Mouse (Mus musculus): Measurements from ENCODE around the gene Ppfia4. TPM values are rescaled to one million over a fixed set of nuclear protein-coding genes. Genes with fewer than 3 reads are reported as not detected.

Gene Ppfia4
- polyA plus RNA-seq, 1 experiment from 2014 or later: 1.9 TPM

Other genes with a start within 250 kb of the Ppfia4 start
- gene Chit1, start 221.7 kb downstream of the Ppfia4 start, polyA plus RNA-seq (2014; fragmentation: Nextera tagmentation; extraction: Ambion mirVana): not detected in 2 replicates
- gene Chil1, start 150.8 kb downstream of the Ppfia4 start, polyA plus RNA-seq (2014; fragmentation: Nextera tagmentation; extraction: Ambion mirVana): 1.1 and 2.0 TPM in 2 replicates
- gene Mybph, start 139.5 kb downstream of the Ppfia4 start, polyA plus RNA-seq (2014; fragmentation: Nextera tagmentation; extraction: Ambion mirVana): 1.4 and 3.7 TPM in 2 replicates
- gene Adora1, start 97.5 kb downstream of the Ppfia4 start, polyA plus RNA-seq (2014; fragmentation: Nextera tagmentation; extraction: Ambion mirVana): 0.24 and 0.25 TPM in 2 replicates
- 5.5 and 12.2 TPM in 2 replicates for gene Myog, start 42.9 kb downstream of the Ppfia4 start, polyA plus RNA-seq (2014; fragmentation: Nextera tagmentation; extraction: Ambion mirVana)
- gene Tmem183a, start 29.1 kb upstream of the Ppfia4 start, polyA plus RNA-seq (2014; fragmentation: Nextera tagmentation; extraction: Ambion mirVana): 126 and 128 TPM in 2 replicates
- not detected in 2 replicates for gene 4933406M09Rik, start 53.0 kb upstream of the Ppfia4 start, polyA plus RNA-seq (2014; fragmentation: Nextera tagmentation; extraction: Ambion mirVana)
- gene Cyb5r1, start 72.6 kb upstream of the Ppfia4 start, polyA plus RNA-seq (2014; fragmentation: Nextera tagmentation; extraction: Ambion mirVana): 26.1 and 26.7 TPM in 2 replicates
- gene Adipor1, start 82.5 kb upstream of the Ppfia4 start, polyA plus RNA-seq (2014; fragmentation: Nextera tagmentation; extraction: Ambion mirVana): 77.7 and 81.7 TPM in 2 replicates
- 26.4 and 32.9 TPM in 2 replicates for gene Klhl12, start 122.6 kb upstream of the Ppfia4 start, polyA plus RNA-seq (2014; fragmentation: Nextera tagmentation; extraction: Ambion mirVana)
- 51.8 and 54.5 TPM in 2 replicates for gene Rabif, start 161.7 kb upstream of the Ppfia4 start, polyA plus RNA-seq (2014; fragmentation: Nextera tagmentation; extraction: Ambion mirVana)
- not detected in 2 replicates for gene Mgat4e, start 216.8 kb upstream of the Ppfia4 start, polyA plus RNA-seq (2014; fragmentation: Nextera tagmentation; extraction: Ambion mirVana)
- gene Kdm5b, start 227.2 kb upstream of the Ppfia4 start, polyA plus RNA-seq (2014; fragmentation: Nextera tagmentation; extraction: Ambion mirVana): 94.7 and 102 TPM in 2 replicates